Mouse (Mus musculus): ENCODE results near the gene Vmn2r85.
"Not testable (repeated sequence)": the region's sequence is repeated elsewhere in the genome, so short reads cannot be mapped to it uniquely, and the experiment has no call there.

The Vmn2r85 gene

DNA sequence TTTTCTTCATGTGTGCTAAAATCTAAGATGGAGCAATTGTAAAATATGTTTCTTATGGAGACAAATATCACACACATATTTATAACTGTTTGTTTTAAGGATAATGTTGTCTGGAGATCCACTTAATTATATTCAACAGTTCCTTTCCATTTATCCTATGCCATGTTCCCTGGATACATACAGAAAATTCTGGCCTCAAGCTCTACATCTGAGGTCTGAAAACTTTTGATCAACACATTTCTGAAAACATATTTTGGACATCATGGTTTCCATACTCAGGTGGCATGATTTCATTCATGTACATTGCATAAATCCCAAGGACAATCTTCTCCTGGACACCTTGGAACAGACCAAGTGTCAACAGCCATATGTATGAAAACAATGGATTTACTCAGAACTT, at the start of gene Vmn2r85:
Vmn2r85 (minus strand) TSS at position 101 of the 400 bp plus-strand sequence.
- CTCF ChIA-PET = not testable (repeated sequence)

GRCm38 (mm10) chr10:130470311-130470760, 40.8 kb upstream of the Vmn2r85 start:
- CTCF ChIA-PET = no interaction called here

- CTCF ChIA-PET = not testable (repeated sequence)
Measured at GRCm38 (mm10) chr10:130455950-130456349, 26.4 kb upstream of the Vmn2r85 start, which contains the start of gene Vmn2r86. Gene Vmn2r86, minus strand, starts transcription at chr10:130456050.

- CTCF ChIA-PET = no interaction called here
Measured at GRCm38 (mm10) chr10:130444776-130445175, 15.3 kb upstream of the Vmn2r85 start.

DNA sequence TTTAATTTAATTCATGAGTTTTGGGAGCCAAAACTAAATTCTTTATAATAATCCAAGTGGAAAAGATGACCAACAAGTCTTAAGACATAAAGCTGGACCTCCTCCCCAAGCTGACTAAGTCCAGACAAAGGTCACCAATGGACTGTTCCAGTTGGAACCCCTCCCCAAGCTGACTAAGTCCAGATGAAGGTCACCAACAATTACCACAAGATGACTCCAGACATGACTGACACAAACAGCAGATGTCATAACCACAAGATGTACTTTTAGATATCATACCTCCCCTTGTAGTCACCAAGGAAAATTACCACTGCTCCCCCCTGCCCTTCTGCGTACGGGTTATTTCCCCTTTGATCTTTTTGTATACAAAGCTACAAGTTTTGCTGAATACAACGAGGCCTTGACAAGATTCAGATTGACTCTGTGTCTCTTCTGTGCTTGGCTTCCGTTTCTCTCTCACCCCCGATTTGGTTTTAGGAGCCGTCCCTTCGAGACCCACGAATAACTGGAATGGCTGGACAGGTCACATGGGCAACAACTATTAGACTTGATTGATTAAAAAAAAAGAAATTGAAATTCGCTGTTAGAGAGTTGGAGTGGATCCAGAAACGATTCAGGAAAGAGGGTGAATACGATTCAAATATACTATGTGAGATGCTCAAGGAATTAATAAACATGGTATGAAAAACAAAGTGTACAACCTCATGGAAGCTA, 4.8 kb upstream of the Vmn2r85 start:
- CTCF ChIA-PET = not testable (repeated sequence)

- CTCF ChIA-PET = not testable (repeated sequence)
Measured at GRCm38 (mm10) chr10:130422368-130422767, 7.1 kb downstream of the Vmn2r85 start.

GRCm38 (mm10) chr10:130420401-130420800, 9.1 kb downstream of the Vmn2r85 start:
- CTCF ChIA-PET = no interaction called here

GRCm38 (mm10) chr10:130419954-130420353, 9.5 kb downstream of the Vmn2r85 start:
- CTCF ChIA-PET = not testable (repeated sequence)

GRCm38 (mm10) chr10:130416352-130416751, 13.2 kb downstream of the Vmn2r85 start:
- CTCF ChIA-PET = not testable (repeated sequence)

GRCm38 (mm10) chr10:130412167-130412698, 17.3 kb downstream of the Vmn2r85 start:
- CTCF ChIA-PET = not testable (repeated sequence)

- CTCF ChIA-PET = no interaction called here
Measured at GRCm38 (mm10) chr10:130394232-130394631, 35.3 kb downstream of the Vmn2r85 start, which contains the start of gene Vmn2r84. Gene Vmn2r84, minus strand, starts transcription at chr10:130394332.

GRCm38 (mm10) chr10:130375145-130375544, 54.4 kb downstream of the Vmn2r85 start:
- CTCF ChIA-PET = no interaction called here

- CTCF ChIA-PET = no interaction called here
Measured at GRCm38 (mm10) chr10:130372491-130373173, 56.9 kb downstream of the Vmn2r85 start.

DNA sequence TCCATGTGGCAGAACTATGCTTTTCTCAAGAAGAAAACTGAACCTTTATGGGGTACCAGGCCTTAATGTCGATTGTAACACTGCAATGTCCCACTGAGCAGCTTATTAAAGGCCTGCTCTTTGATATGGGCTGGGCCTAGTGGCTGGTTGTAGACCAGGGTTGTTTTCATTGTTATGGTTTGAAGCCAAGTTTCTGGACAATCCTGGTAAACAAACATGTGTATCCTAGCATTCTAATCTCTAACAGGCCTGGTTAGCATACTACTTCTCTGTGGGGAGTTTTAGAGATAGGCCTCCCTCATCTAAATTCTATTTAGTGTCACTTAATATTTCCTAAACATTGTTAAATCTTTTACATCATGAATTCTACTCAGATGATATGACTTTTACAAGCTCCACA, 57.9 kb downstream of the Vmn2r85 start:
- CTCF ChIA-PET = no interaction called here

DNA sequence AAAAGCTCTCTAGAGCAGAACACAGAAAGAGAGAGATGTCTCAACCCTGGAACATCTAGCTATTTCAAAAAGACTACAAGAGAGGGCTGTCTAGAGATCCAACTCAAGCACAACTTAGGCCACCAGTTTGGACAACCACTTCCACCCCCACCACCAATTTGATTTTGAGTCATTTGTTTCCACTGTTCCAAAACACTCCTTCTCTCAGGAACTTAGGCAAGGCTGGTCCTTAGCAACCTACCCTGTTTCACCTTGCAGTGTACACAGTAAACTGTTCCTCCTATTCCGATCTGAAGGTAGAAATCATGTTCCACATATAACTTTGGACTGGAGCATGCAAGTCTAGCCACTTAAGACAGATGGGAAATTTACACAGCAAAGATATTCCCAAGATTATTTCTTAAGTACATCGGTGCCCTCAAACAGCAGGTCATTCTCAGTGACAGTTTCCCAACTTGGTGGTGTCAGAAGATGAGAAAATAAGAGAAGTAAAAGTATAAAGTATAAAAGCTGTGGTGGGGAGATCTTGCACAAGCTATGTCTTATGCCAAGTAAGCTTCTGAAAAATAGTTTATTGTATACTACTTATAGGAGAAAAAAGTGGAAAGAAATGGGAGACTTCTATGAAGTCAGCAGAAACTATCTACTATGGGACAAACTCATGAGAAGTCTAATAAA, 59.4 kb downstream of the Vmn2r85 start:
- CTCF ChIA-PET = interaction anchor here (0.6 to 0.7 kb wide), 2 partner anchors 90 to 180 kb away, joined by 3 read pairs; no protein-coding TSS in a partner anchor

GRCm38 (mm10) chr10:130368384-130368783, 61.1 kb downstream of the Vmn2r85 start:
- CTCF ChIA-PET = no interaction called here

GRCm38 (mm10) chr10:130364766-130365165, 64.7 kb downstream of the Vmn2r85 start:
- CTCF ChIA-PET = no interaction called here

All from spleen, embryonic (tissue).